Mouse (Mus musculus): Measurements from ENCODE around the gene Hist1h2ah. TPM values are rescaled to one million over a fixed set of nuclear protein-coding genes. Genes with fewer than 3 reads are reported as not detected.
"Not testable (repeated sequence)": the region's sequence is repeated elsewhere in the genome, so short reads cannot be mapped to it uniquely, and the experiment has no call there.

Hist1h2ah gene
- polyA plus RNA-seq (2016; fragmentation: Nextera tagmentation; extraction: Ambion mirVana), result 3.3 and 13.9 TPM in 2 replicates

DNA sequence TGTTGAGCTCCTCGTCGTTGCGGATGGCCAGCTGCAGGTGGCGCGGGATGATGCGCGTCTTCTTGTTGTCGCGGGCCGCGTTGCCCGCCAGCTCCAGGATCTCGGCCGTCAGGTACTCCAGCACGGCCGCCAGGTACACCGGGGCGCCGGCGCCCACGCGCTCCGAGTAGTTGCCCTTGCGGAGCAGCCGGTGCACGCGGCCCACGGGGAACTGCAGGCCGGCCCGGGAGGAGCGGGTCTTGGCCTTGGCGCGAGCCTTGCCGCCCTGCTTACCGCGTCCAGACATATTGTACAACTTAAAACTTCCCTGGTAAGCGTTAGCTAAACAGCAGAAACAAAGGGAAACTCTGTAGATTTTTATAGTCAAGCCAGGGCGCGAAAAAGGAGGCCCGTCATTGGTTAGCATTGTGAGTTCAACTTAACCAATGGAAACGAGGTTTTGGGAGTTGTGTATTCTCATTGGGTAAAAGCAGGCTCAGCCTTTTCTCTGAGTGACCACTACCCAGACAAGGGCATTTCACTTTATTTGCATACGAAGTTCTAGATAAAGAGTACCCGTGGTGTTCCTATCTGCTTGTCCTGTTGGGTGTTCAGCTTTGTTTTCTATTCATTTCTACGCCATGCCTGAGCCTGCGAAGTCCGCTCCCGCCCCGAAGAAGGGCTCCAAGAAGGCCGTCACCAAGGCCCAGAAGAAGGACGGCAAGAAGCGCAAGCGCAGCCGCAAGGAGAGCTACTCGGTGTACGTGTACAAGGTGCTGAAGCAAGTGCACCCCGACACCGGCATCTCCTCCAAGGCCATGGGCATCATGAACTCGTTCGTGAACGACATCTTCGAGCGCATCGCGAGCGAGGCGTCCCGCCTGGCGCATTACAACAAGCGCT is at the start of gene Hist1h2ah, which contains the start of gene Hist1h2bk:
Hist1h2ah (minus strand) TSS at position 302 of the 882 bp plus-strand sequence.
Hist1h2bk (plus strand) TSS at position 604 of the 882 bp plus-strand sequence.
- Histone ChIP-seq H3K4me2 (replicated peaks) (peak within 1 kb of the TSS; percentile 69), H3K27ac (peak within 1 kb of the TSS; percentile 54; the same call in 1 of the 2 replicates), H3K4me1 (peaks cover 27% of the 10 kb centered on the region), H3K9ac (peak within 1 kb of the TSS; percentile 47), H3K4me3 (peak within 1 kb of the TSS; percentile 38)
- ATAC-seq (ENCODE audit: low FRiP score, low read depth), result peak; percentile 97
- under 1% methylated on average over 25 of the region's 69 CpGs for WGBS
- H3K36me3 ChIP-seq; H3K27me3 ChIP-seq (replicated peaks); H3K9me3 ChIP-seq: not testable (repeated sequence)

GRCm38 (mm10) chr13:22084140-22084539 is 48.8 kb upstream of the Hist1h2ah start, which contains the start of gene Vmn1r188:
Vmn1r188 (plus strand) TSS chr13:22084440.
- not testable (repeated sequence) for H3K9me3 ChIP-seq; H3K36me3 ChIP-seq; H3K4me2 ChIP-seq (replicated peaks); H3K27ac ChIP-seq; ATAC-seq (ENCODE audit: low FRiP score, low read depth); H3K4me3 ChIP-seq; H3K9ac ChIP-seq; H3K27me3 ChIP-seq (replicated peaks); H3K4me1 ChIP-seq
- 84% methylated on average over 1 of the region's 1 CpGs for WGBS

GRCm38 (mm10) chr13:22063468-22063867 is 28.1 kb upstream of the Hist1h2ah start:
- no peak overlapping the region for H3K4me3 ChIP-seq
- no peaks in the 10 kb centered on the region for H3K4me1 ChIP-seq
- no peak overlapping the region for H3K9ac ChIP-seq
- no peak for ATAC-seq (ENCODE audit: low FRiP score, low read depth)
- 74% methylated on average over 1 of the region's 1 CpGs for WGBS
- no peaks in the 10 kb centered on the region for H3K36me3 ChIP-seq
- no peak overlapping the region for H3K27ac ChIP-seq
- H3K4me2 ChIP-seq (replicated peaks), result no peak overlapping the region
- no peaks in the 10 kb centered on the region for H3K27me3 ChIP-seq (replicated peaks)
- H3K9me3 ChIP-seq, result no peaks in the 10 kb centered on the region

DNA sequence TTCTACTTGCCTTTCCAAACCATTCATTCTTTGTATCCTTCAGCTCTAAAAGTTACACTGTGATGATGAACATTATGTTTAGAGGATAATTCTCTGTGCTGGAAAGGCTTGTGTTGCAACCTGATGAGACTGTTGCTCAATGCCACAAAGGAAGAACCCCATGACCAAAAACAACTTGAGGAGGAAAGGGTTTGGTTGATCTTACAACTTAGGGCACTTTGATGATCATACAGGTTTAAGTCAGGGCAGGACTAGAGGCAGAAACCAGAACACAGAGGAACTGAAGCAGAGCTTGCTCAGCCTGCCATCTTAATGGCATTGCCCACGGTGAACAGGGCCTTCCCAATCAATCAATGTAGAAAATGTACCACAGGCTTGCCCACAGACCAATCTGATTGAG is 26.1 kb upstream of the Hist1h2ah start:
- Histone ChIP-seq H3K9me3 (no peaks in the 10 kb centered on the region), H3K4me1 (no peaks in the 10 kb centered on the region), H3K27ac (no peak overlapping the region), H3K4me2 (replicated peaks) (no peak overlapping the region), H3K36me3 (no peaks in the 10 kb centered on the region), H3K9ac (no peak overlapping the region), H3K4me3 (no peak overlapping the region), H3K27me3 (replicated peaks) (no peaks in the 10 kb centered on the region)
- WGBS, result 70% methylated on average over 1 of the region's 1 CpGs
- no peak for ATAC-seq (ENCODE audit: low FRiP score, low read depth)

DNA sequence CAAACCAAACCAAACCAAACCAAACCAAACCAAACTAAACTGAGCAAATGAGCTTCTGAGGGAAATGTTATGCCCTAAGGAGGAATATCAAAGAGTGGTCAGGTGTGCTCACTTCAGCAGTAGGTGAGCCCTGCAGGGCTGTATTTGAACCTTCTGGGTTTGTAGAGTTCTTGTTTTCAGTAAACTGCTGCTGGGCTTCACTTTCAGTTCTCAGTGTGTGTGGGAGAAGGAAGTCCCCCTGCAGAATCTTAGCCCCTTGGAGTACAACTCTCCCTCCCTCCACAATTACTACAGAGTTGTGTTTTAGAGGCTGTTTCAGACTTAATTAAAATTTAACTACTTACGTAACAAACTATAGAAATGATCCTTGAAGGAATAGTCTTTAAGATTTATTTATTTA is 18.4 kb upstream of the Hist1h2ah start:
- 95% methylated on average over 1 of the region's 1 CpGs for whole genome bisulfite sequencing
- no peak overlapping the region for H3K4me2 ChIP-seq (replicated peaks)
- no peaks in the 10 kb centered on the region for H3K27me3 ChIP-seq (replicated peaks)
- no peak overlapping the region for H3K27ac ChIP-seq
- ATAC-seq (ENCODE audit: low FRiP score, low read depth), result no peak
- 0 out of 2 replicates have a peak, but pooled peaks cover 4% of the 10 kb centered on the region for H3K4me1 ChIP-seq
- no peaks in the 10 kb centered on the region for H3K36me3 ChIP-seq
- H3K9me3 ChIP-seq, result no peaks in the 10 kb centered on the region
- H3K4me3 ChIP-seq, result no peak overlapping the region
- no peak overlapping the region for H3K9ac ChIP-seq

DNA sequence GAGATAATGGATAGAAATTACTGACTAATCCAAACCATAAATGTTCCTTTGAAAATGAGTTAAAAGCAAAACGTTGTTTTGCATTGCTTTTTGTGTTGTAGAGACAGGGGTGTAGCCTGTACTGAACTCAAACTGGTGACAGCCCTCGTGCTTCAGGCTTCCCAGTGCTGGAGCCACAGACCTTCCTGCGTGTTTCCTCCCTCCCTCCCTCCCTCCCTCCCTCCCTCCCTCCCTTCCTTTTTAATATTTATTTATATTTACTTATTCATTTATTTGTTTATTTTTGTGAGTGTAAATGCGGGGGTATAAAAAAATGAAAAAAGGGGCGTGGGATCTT is 16.1 kb upstream of the Hist1h2ah start:
- peak overlapping the region; percentile 58 for H3K4me2 ChIP-seq (replicated peaks)
- ATAC-seq (ENCODE audit: low FRiP score, low read depth), result peak; percentile 63
- H3K9ac ChIP-seq, result peak overlapping the region; percentile 59; the same call in 1 of the 2 replicates
- 0 out of 2 replicates have a peak, but pooled peaks cover 4% of the 10 kb centered on the region for H3K4me1 ChIP-seq
- no peaks in the 10 kb centered on the region for H3K36me3 ChIP-seq
- no peaks in the 10 kb centered on the region for H3K9me3 ChIP-seq
- H3K27ac ChIP-seq, result no peak overlapping the region
- WGBS, result 11% methylated on average over 5 of the region's 5 CpGs
- no peaks in the 10 kb centered on the region for H3K27me3 ChIP-seq (replicated peaks)
- H3K4me3 ChIP-seq, result peak overlapping the region; percentile 36

GRCm38 (mm10) chr13:22050591-22051522 is 15.5 kb upstream of the Hist1h2ah start:
- H3K4me3 ChIP-seq, result peak overlapping the region; percentile 36
- ATAC-seq (ENCODE audit: low FRiP score, low read depth), result peak; percentile 96
- no peaks in the 10 kb centered on the region for H3K9me3 ChIP-seq
- 0 out of 2 replicates have a peak, but pooled peaks cover 4% of the 10 kb centered on the region for H3K4me1 ChIP-seq
- no peaks in the 10 kb centered on the region for H3K36me3 ChIP-seq
- peak overlapping the region; percentile 60; the same call in 1 of the 2 replicates for H3K27ac ChIP-seq
- under 1% methylated on average over 52 of the region's 52 CpGs for WGBS
- peak overlapping the region; percentile 58 for H3K4me2 ChIP-seq (replicated peaks)
- peak overlapping the region; percentile 59 for H3K9ac ChIP-seq
- H3K27me3 ChIP-seq (replicated peaks), result no peaks in the 10 kb centered on the region

GRCm38 (mm10) chr13:22049737-22050440 is 14.5 kb upstream of the Hist1h2ah start:
- WGBS, result 1% methylated on average over 14 of the region's 14 CpGs
- Histone ChIP-seq H3K9me3 (no peaks in the 10 kb centered on the region), H3K27me3 (replicated peaks) (no peaks in the 10 kb centered on the region), H3K4me1 (0 out of 2 replicates have a peak, but pooled peaks cover 4% of the 10 kb centered on the region), H3K9ac (peak overlapping the region; percentile 38), H3K4me3 (peak overlapping the region; percentile 36), H3K27ac (peak overlapping the region; percentile 5; the same call in 1 of the 2 replicates), H3K4me2 (replicated peaks) (peak overlapping the region; percentile 58), H3K36me3 (no peaks in the 10 kb centered on the region)
- peak; percentile 51 for ATAC-seq (ENCODE audit: low FRiP score, low read depth)

- WGBS, result 91% methylated on average over 2 of the region's 2 CpGs
- Histone ChIP-seq H3K9ac (no peak overlapping the region), H3K4me1 (0 out of 2 replicates have a peak, but pooled peaks cover 7% of the 10 kb centered on the region), H3K9me3 (no peaks in the 10 kb centered on the region), H3K36me3 (no peaks in the 10 kb centered on the region), H3K4me3 (no peak overlapping the region), H3K27me3 (replicated peaks) (no peaks in the 10 kb centered on the region), H3K27ac (no peak overlapping the region), H3K4me2 (replicated peaks) (no peak overlapping the region)
- no peak for ATAC-seq (ENCODE audit: low FRiP score, low read depth)
These were observed 13.7 kb upstream of the Hist1h2ah start for GRCm38 (mm10) chr13:22049041-22049440.

DNA sequence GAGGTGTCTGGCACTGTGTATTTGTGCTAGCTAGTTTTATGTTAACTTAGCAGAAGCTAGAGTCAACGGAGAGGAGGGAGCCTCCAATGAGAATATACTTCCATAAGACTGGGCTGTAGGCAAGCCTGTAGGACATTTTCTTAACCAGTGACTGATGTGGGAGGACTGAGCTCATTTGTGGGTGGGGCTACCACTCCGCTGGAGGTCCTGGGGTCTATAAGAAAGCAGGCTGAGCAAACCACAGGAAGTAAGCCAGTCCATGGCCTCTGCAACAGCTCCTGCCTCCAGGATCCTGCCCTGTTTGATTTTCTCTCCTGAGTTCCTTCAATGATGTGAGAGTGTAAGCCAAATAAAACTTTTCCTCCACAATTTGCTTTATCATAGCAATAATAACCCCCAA is 9.9 kb upstream of the Hist1h2ah start:
- H3K36me3 ChIP-seq, result no peaks in the 10 kb centered on the region
- no peak for ATAC-seq (ENCODE audit: low FRiP score, low read depth)
- peaks cover 17% of the 10 kb centered on the region for H3K4me1 ChIP-seq
- H3K9me3 ChIP-seq, result no peaks in the 10 kb centered on the region
- no peak overlapping the region for H3K27ac ChIP-seq
- no peak overlapping the region for H3K9ac ChIP-seq
- H3K4me3 ChIP-seq, result no peak overlapping the region
- H3K27me3 ChIP-seq (replicated peaks), result no peaks in the 10 kb centered on the region
- 56% methylated on average over 2 of the region's 2 CpGs for WGBS
- no peak overlapping the region for H3K4me2 ChIP-seq (replicated peaks)

- H3K4me1 ChIP-seq, result peaks cover 18% of the 10 kb centered on the region
- no peaks in the 10 kb centered on the region for H3K9me3 ChIP-seq
- no peak for ATAC-seq (ENCODE audit: low FRiP score, low read depth)
- H3K4me2 ChIP-seq (replicated peaks), result peak overlapping the region; percentile 72
- 88% methylated on average over 6 of the region's 6 CpGs for WGBS
- no peaks in the 10 kb centered on the region for H3K36me3 ChIP-seq
- H3K4me3 ChIP-seq, result no peak overlapping the region
- no peak overlapping the region for H3K9ac ChIP-seq
- H3K27me3 ChIP-seq (replicated peaks), result no peaks in the 10 kb centered on the region
- no peak overlapping the region for H3K27ac ChIP-seq
These were observed 9.2 kb upstream of the Hist1h2ah start for GRCm38 (mm10) chr13:22044432-22045155.

All from neural tube, embryonic 12.5 days (tissue).